Mouse (Mus musculus): Measurements from ENCODE around the gene Nlgn1. TPM values are rescaled to one million over a fixed set of nuclear protein-coding genes. Genes with fewer than 3 reads are reported as not detected.
"Not testable (repeated sequence)": the region's sequence is repeated elsewhere in the genome, so short reads cannot be mapped to it uniquely, and the experiment has no call there.

The Nlgn1 gene
- total RNA-seq, 4 experiments from 2014 or later = not detected

- no peak for DNase-seq (ENCODE audit: low spot score)
These were observed 686.2 kb downstream of the Nlgn1 start for GRCm38 (mm10) chr3:25645895-25646691.

GRCm38 (mm10) chr3:25629198-25629597, 703.1 kb downstream of the Nlgn1 start:
- no peak for DNase-seq (ENCODE audit: low spot score)

- no peak for DNase-seq (ENCODE audit: low spot score)
These were observed 725.7 kb downstream of the Nlgn1 start for GRCm38 (mm10) chr3:25606597-25606996.

- no peak for DNase-seq (ENCODE audit: low spot score)
These were observed 734.7 kb downstream of the Nlgn1 start for GRCm38 (mm10) chr3:25597513-25597912.

GRCm38 (mm10) chr3:25575526-25575925, 756.7 kb downstream of the Nlgn1 start:
- no peak for DNase-seq (ENCODE audit: low spot score)

GRCm38 (mm10) chr3:25574840-25575239, 757.4 kb downstream of the Nlgn1 start:
- no peak for DNase-seq (ENCODE audit: low spot score)

- DNase-seq (ENCODE audit: low spot score) = not testable (repeated sequence)
These were observed 773.7 kb downstream of the Nlgn1 start for GRCm38 (mm10) chr3:25558513-25558912.

- DNase-seq (ENCODE audit: low spot score) = not testable (repeated sequence)
These were observed 783.2 kb downstream of the Nlgn1 start for GRCm38 (mm10) chr3:25549097-25549496.

- DNase-seq (ENCODE audit: low spot score) = peak; percentile 10
These were observed 808.0 kb downstream of the Nlgn1 start for GRCm38 (mm10) chr3:25524236-25524635.

GRCm38 (mm10) chr3:25463051-25463450, 869.2 kb downstream of the Nlgn1 start:
- DNase-seq (ENCODE audit: low spot score) = no peak

- DNase-seq (ENCODE audit: low spot score) = no peak
These were observed 875.9 kb downstream of the Nlgn1 start for GRCm38 (mm10) chr3:25456250-25456860.

GRCm38 (mm10) chr3:25452314-25452713, 879.9 kb downstream of the Nlgn1 start:
- no peak for DNase-seq (ENCODE audit: low spot score)

GRCm38 (mm10) chr3:25450471-25450870, 881.8 kb downstream of the Nlgn1 start:
- no peak for DNase-seq (ENCODE audit: low spot score)

- no peak for DNase-seq (ENCODE audit: low spot score)
These were observed 882.9 kb downstream of the Nlgn1 start for GRCm38 (mm10) chr3:25449356-25449755.

GRCm38 (mm10) chr3:25447181-25447580, 885.1 kb downstream of the Nlgn1 start:
- DNase-seq (ENCODE audit: low spot score) = no peak

- no peak for DNase-seq (ENCODE audit: low spot score)
These were observed 888.6 kb downstream of the Nlgn1 start for GRCm38 (mm10) chr3:25443657-25444056.

- DNase-seq (ENCODE audit: low spot score) = no peak
These were observed 889.6 kb downstream of the Nlgn1 start for GRCm38 (mm10) chr3:25442617-25443016.

- DNase-seq (ENCODE audit: low spot score) = no peak
These were observed 905.3 kb downstream of the Nlgn1 start for GRCm38 (mm10) chr3:25426931-25427330.

GRCm38 (mm10) chr3:25412003-25412402, 920.3 kb downstream of the Nlgn1 start:
- DNase-seq (ENCODE audit: low spot score) = no peak
